Mouse (Mus musculus) liver, embryonic 13.5 days (tissue): ENCODE results near the gene Grin2a. TPM values are rescaled to one million over a fixed set of nuclear protein-coding genes. Genes with fewer than 3 reads are reported as not detected.

Experiments
- ATAC-seq: fragments of 200-750 bp; cut with Nextera tagmentation; 2 replicates; pipeline ENCODE4 v1.8.0; 2017; ENCODE audit warnings: low read depth, mild to moderate bottlenecking, moderate number of reproducible peaks, moderate library complexity
- DNase-seq: peaks from one replicate; pipeline ENCODE4 v3.0.0; 2022
- H3K27ac ChIP-seq: fragments of 300-500 bp; sonication (generic); 2 replicates; pipeline ENCODE4 v1.5.1; 2015; ENCODE audit warnings: moderate library complexity, mild to moderate bottlenecking, inconsistent platforms
- H3K27me3 ChIP-seq: fragments of 300-500 bp; sonication (generic); 2 replicates; pipeline ENCODE4 v1.6.1; 2015; ENCODE audit warnings: mild to moderate bottlenecking, inconsistent platforms
- H3K36me3 ChIP-seq: fragments of 300-500 bp; sonication (generic); 2 replicates; pipeline ENCODE4 v1.6.1; 2015; ENCODE audit warnings: mild to moderate bottlenecking, inconsistent platforms
- H3K4me1 ChIP-seq: fragments of 300-500 bp; sonication (generic); replicated peaks from 2 replicates; pipeline ENCODE4 v1.6.1; 2015; ENCODE audit warnings: inconsistent platforms
- H3K4me2 ChIP-seq: fragments of 300-500 bp; sonication (generic); 2 replicates; pipeline ENCODE4 v1.6.1; 2015; ENCODE audit warnings: inconsistent platforms, mild to moderate bottlenecking, moderate library complexity
- H3K4me3 ChIP-seq: fragments of 300-500 bp; sonication (generic); replicated peaks from 2 replicates; pipeline ENCODE4 v1.5.1; 2015; ENCODE audit warnings: mild to moderate bottlenecking, inconsistent platforms
- H3K9ac ChIP-seq: fragments of 300-500 bp; sonication (generic); 2 replicates; pipeline ENCODE4 v1.6.1; 2015; ENCODE audit warnings: mild to moderate bottlenecking, inconsistent platforms
- H3K9me3 ChIP-seq: fragments of 300-500 bp; sonication (generic); replicated peaks from 2 replicates; pipeline ENCODE4 v1.6.1; 2016; ENCODE audit warnings: inconsistent platforms
- WGBS: fragments of 180-500 bp; shearing (Covaris S2); methylation state at CpG from one replicate; pipeline ENCODE4 v1.1.7; 2015; ENCODE audit not compliant: insufficient replicate concordance; 5-methylcytosine and 5-hydroxymethylcytosine counted together
- polyA plus RNA-seq: library from polyadenylated mRNA; unstranded; fragments of >200 nt; fragmentation: Nextera tagmentation; extraction: Ambion mirVana; gene quantifications from 2 replicates; pipeline ENCODE4 v1.2.1, GENCODE M21; 2015

The Grin2a gene
- polyA plus RNA-seq, 1 experiment from 2014 or later, result 0.01 TPM

DNA sequence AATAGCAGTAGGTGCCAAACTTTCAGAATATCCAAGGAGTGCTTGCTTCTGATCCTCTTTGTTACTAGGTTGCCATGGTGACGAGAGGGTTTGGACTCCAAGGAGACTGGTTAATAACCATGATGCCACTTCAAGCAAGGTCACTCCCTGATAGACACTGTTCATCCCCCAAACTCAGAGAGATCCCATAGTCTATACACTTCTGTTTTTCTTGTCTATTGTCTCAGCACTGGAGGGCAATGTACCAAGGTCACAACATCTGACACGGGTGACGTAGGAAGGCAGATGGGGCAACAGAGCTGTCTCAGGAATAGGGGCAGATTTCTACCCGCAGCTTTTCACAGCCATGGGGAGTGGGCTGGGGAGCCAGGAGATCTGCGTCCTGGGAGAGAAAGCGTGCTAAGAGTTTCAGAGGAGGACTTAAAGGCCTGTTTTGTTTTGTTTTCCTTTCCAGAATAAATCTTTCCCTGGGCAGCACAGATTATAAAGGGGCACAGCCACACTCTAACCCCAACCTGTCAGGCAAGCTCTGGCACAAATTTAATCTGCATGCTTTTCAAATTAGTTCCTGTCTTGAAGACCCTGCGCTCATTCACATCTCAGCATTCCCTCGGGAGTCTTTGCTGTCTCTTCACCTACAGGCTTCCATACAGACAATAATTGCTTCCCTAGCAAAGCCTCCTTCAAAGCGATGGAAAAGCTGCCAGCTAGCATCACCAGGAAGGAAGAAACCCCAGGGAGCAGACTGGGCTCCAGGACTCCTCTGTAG is 461.6 kb downstream of the Grin2a start:
- no peak overlapping the region for H3K27ac ChIP-seq
- no peaks in the 10 kb centered on the region for H3K4me1 ChIP-seq
- no peaks in the 10 kb centered on the region for H3K9me3 ChIP-seq
- no peaks in the 10 kb centered on the region for H3K36me3 ChIP-seq
- no peak for ATAC-seq
- H3K27me3 ChIP-seq, result no peaks in the 10 kb centered on the region
- 55% methylated on average over 9 of the region's 9 CpGs for WGBS
- H3K9ac ChIP-seq, result no peak overlapping the region
- H3K4me2 ChIP-seq, result no peak overlapping the region
- no peak for DNase-seq
- no peak overlapping the region for H3K4me3 ChIP-seq

DNA sequence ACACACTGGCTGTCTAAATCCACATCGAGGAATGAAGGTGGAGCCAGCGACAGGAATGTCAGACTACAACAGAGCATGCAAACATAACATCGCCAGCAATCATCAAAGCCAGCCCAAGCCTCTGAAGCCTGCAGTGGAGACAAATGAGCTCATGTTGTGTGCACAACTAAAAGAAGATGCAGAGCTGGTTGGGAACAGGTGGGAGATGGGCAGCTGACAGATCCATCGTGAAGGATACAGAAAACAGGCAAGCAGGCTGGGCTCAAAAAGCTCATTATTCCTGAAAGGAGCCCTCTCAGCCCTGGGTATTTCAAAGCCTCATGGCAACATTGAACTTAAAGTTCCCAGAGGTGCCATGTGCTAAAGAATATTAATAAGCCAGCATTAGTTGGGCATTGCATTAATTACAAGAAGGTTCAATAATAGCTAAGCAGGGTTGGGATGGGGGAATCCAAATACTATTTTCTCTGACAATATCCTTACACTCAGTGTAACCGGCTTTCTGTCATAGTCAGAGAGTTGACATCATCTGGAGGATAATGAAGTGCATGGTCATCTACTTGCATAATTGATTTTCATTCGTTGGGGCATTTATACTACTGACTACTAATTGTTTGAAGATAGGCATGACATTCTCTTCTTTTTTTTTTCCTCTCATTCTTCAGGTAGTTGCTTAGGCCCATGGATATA is 462.4 kb downstream of the Grin2a start:
- no peak overlapping the region for H3K9ac ChIP-seq
- DNase-seq, result no peak
- H3K36me3 ChIP-seq, result no peaks in the 10 kb centered on the region
- no peak overlapping the region for H3K27ac ChIP-seq
- 63% methylated on average over 6 of the region's 6 CpGs for WGBS
- H3K4me3 ChIP-seq, result no peak overlapping the region
- ATAC-seq, result no peak
- no peak overlapping the region for H3K4me2 ChIP-seq
- H3K9me3 ChIP-seq, result no peaks in the 10 kb centered on the region
- no peaks in the 10 kb centered on the region for H3K4me1 ChIP-seq
- no peaks in the 10 kb centered on the region for H3K27me3 ChIP-seq

DNA sequence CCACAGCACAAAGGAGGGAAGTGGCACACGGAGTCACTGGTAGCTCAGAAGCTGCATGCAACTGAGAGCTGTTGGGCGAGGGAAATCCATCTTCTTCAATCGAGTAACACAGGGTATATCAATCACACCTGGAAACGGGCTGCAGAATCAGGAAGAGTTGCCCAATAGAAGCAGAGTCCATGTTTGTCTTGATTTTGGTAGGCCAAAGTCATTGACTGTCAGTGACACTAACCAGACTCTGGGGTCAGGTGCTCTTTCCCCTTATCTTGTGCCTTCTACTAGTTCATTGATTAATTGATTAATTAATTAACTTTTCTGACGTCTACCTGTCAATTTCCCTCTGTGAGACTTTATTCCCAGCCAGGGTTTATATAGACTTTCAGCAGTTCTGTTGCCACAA is 468.1 kb downstream of the Grin2a start:
- DNase-seq, result no peak
- 45% methylated on average over 5 of the region's 5 CpGs for WGBS
- Histone ChIP-seq H3K36me3 (no peaks in the 10 kb centered on the region), H3K4me2 (no peak overlapping the region), H3K9ac (no peak overlapping the region), H3K4me3 (no peak overlapping the region), H3K27ac (no peak overlapping the region), H3K4me1 (no peaks in the 10 kb centered on the region), H3K27me3 (no peaks in the 10 kb centered on the region), H3K9me3 (no peaks in the 10 kb centered on the region)
- ATAC-seq, result peak; percentile 57; the same call in 1 of the 2 replicates

DNA sequence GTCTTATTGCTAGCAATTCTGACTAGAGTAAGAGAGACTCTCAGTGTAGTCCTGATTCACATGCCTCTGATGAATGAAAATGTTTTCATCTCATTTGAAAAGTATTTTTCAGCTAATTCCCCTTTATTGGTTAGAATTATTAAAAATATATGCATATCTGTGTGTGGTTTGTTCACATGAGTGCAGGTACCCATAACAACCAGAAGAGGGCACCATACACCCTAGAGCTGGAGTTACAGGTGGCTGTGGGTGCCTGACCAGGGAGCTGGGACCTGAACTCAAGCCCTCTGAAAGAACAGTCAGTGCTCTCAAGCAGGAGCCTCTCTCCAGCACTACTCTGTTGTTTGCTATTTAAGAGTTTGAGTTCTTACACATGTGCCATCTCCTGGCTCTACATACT is 472.0 kb downstream of the Grin2a start:
- Histone ChIP-seq H3K4me3 (no peak overlapping the region), H3K27ac (no peak overlapping the region), H3K27me3 (no peaks in the 10 kb centered on the region), H3K9me3 (no peaks in the 10 kb centered on the region), H3K4me1 (no peaks in the 10 kb centered on the region), H3K36me3 (no peaks in the 10 kb centered on the region), H3K9ac (no peak overlapping the region), H3K4me2 (no peak overlapping the region)
- no peak for DNase-seq
- no peak for ATAC-seq

Other genes with a start within 250 kb of the Grin2a start
- 1.0 and 1.5 TPM in 2 replicates for gene Rpl39l, start 174.7 kb upstream of the Grin2a start, polyA plus RNA-seq
- 0.22 and 0.38 TPM in 2 replicates for gene Atf7ip2, start 197.2 kb upstream of the Grin2a start, polyA plus RNA-seq